Mouse (Mus musculus) myocyte (in vitro differentiated cells): ENCODE measurements around the gene Snx29.

Experiments
- CEBPB ChIP-seq: IDR thresholded peaks from 2 replicates; pipeline ENCODE4 v1.6.1; 2011; ENCODE audit warnings: mild to moderate bottlenecking, moderate library complexity; ENCODE audit not compliant: poor library complexity, insufficient read depth, severe bottlenecking
- E2F4 ChIP-seq: IDR thresholded peaks from one replicate; pipeline ENCODE4 v1.6.1; 2011; ENCODE audit warnings: mild to moderate bottlenecking, control low read depth, moderate library complexity; ENCODE audit not compliant: insufficient read depth
- MAX ChIP-seq: IDR thresholded peaks from one replicate; pipeline ENCODE4 v1.6.1; 2011; ENCODE audit warnings: low read depth, mild to moderate bottlenecking, control low read depth
- MYOD1 ChIP-seq, 3 experiments: IDR thresholded peaks; one replicate each; pipeline ENCODE4 v1.6.1; 2011; ENCODE audit warnings: control low read depth in 2 of 3, low read depth in 2 of 3, mild to moderate bottlenecking in 2 of 3, moderate library complexity in 1 of 3; ENCODE audit not compliant: insufficient read length in 2 of 3, control insufficient read depth in 1 of 3
- MYOG ChIP-seq, 3 experiments: IDR thresholded peaks; one replicate each; pipeline ENCODE4 v1.6.1; 2011; ENCODE audit warnings: control low read depth in 2 of 3, low read depth in 2 of 3, mild to moderate bottlenecking in 2 of 3; ENCODE audit not compliant: insufficient read length in 2 of 3, control insufficient read depth in 1 of 3, insufficient read depth in 1 of 3
- POLR2A ChIP-seq: IDR thresholded peaks from one replicate; pipeline ENCODE4 v1.6.1; 2011; ENCODE audit warnings: low read depth, mild to moderate bottlenecking, control low read depth, moderate library complexity; ENCODE audit not compliant: insufficient read length
- POLR2AphosphoS2 ChIP-seq: IDR thresholded peaks from one replicate; pipeline ENCODE4 v1.6.1; 2011; ENCODE audit warnings: low read depth, control low read depth; ENCODE audit not compliant: insufficient read length
- TCF12 ChIP-seq: IDR thresholded peaks from one replicate; pipeline ENCODE4 v1.6.1; 2011; ENCODE audit warnings: mild to moderate bottlenecking, control low read depth; ENCODE audit not compliant: poor library complexity, insufficient read depth, severe bottlenecking
- TCF3 ChIP-seq: IDR thresholded peaks from one replicate; pipeline ENCODE4 v1.6.1; 2011; ENCODE audit warnings: low read depth, control low read depth; ENCODE audit not compliant: insufficient read length
- USF1 ChIP-seq: IDR thresholded peaks from one replicate; pipeline ENCODE4 v1.6.1; 2011; ENCODE audit warnings: low read depth, mild to moderate bottlenecking, control low read depth, moderate library complexity

DNA sequence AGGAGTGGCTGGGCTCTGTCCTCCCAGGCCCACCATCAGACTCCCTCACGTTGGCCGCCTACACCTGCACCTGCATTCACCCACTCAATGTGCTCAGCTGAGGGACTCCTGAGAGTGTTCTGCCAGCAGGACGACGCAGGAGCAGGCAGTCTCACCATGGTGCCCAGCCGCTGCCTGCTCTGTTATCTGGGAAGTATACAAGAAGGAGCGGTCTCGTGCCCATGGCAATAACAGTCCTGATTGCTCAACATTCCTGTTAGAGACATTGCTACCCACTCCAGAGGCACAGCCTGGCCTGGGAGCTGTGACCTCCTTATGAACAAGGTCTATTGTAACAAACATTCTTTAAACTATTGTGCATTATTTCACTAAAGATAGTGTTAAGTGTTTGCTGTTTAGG lies 435.2 kb downstream of the Snx29 start:
- TF ChIP-seq TCF12 = no peak
- no peak for TF ChIP-seq TCF3
- no peak for TF ChIP-seq POLR2A
- TF ChIP-seq MAX = no peak
- no peak for TF ChIP-seq E2F4
- no peak for TF ChIP-seq MYOD1 (IDR thresholded peaks at IDR 0.05; ENCODE audit: control insufficient read depth in 1 of 3, insufficient read length in 2 of 3, low read depth in 2 of 3)
- TF ChIP-seq MYOG (IDR thresholded peaks at IDR 0.05; ENCODE audit: control insufficient read depth in 1 of 3, insufficient read depth in 1 of 3, insufficient read length in 2 of 3, low read depth in 2 of 3) = no peak
- TF ChIP-seq POLR2AphosphoS2 = no peak
- no peak for TF ChIP-seq USF1
- TF ChIP-seq CEBPB = no peak
